Mouse (Mus musculus): ENCODE results near the gene Rimbp2. TPM values are rescaled to one million over a fixed set of nuclear protein-coding genes. Genes with fewer than 3 reads are reported as not detected.

Gene Rimbp2
- total and polyA plus RNA-seq, 2 experiments, result not detected

DNA sequence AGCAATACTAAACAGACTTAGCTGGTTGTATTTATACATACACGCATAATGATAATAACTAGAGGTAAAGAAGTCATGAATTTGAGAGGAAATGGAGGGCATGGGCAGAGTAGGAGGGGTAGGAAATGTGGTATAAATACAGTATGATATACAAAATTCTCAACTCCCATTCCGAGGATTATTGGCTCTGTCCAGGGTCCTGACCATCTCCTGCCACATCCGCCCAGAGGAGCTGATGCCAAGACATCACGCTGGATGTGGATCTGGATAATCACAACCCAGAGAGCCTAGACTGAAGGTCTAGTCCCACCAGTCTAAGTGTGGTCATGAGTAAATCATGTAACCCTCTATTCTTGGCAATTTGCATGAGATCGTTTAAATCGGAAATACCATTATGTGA lies 100.5 kb downstream of the Rimbp2 start:
- TF ChIP-seq CTCF (IDR thresholded peaks at IDR 0.05; ENCODE audit: low read depth, low read length) (no peak), POLR2A (IDR thresholded peaks at IDR 0.05; ENCODE audit: extremely low read depth, insufficient read depth, low read length) (no peak)
- H3K79me2 ChIP-seq (ENCODE audit: control insufficient read depth, insufficient read depth, low read length), result no peaks in the 10 kb centered on the region
- no peak overlapping the region for H3K27ac ChIP-seq (replicated peaks; ENCODE audit: insufficient read depth, low read depth, low read length)
- no peak overlapping the region for H3K4me3 ChIP-seq (ENCODE audit: insufficient read depth, low read depth, low read length)
- no peaks in the 10 kb centered on the region for H3K4me1 ChIP-seq (ENCODE audit: control insufficient read depth, insufficient read depth, low read length)
- H3K27me3 ChIP-seq (ENCODE audit: control insufficient read depth, insufficient read depth, low read length), result no peaks in the 10 kb centered on the region
- no peak overlapping the region for H3K9ac ChIP-seq (ENCODE audit: low read depth, low read length)
- DNase-seq (ENCODE audit: extremely low read depth, low read depth, low spot score), result no peak
- WGBS, result 58% methylated on average over 6 of the region's 6 CpGs
- H3K36me3 ChIP-seq (ENCODE audit: control insufficient read depth, insufficient read depth, low read length), result no peaks in the 10 kb centered on the region

DNA sequence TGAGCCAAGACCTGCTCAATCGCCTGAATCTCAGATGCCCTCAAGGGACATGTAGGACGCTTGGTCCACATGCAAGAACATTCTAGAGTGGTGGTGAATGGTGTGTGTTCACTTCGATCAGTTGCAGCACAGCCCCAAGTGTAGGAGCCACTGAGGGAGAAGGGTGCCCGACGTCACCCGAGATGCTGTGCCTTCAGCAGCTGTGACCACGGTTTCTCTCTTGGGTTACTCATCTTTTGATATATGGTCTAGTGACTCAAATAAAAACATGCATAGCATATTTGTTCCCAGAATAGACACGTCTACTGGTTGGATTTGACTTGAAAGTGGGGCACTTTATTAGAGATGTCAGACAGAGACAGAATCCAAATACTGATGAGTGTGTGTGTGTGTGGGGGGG lies 105.5 kb downstream of the Rimbp2 start:
- DNase-seq (ENCODE audit: extremely low read depth, low read depth, low spot score), result no peak
- Histone ChIP-seq H3K36me3 (ENCODE audit: control insufficient read depth, insufficient read depth, low read length) (no peaks in the 10 kb centered on the region), H3K79me2 (ENCODE audit: control insufficient read depth, insufficient read depth, low read length) (no peaks in the 10 kb centered on the region)

DNA sequence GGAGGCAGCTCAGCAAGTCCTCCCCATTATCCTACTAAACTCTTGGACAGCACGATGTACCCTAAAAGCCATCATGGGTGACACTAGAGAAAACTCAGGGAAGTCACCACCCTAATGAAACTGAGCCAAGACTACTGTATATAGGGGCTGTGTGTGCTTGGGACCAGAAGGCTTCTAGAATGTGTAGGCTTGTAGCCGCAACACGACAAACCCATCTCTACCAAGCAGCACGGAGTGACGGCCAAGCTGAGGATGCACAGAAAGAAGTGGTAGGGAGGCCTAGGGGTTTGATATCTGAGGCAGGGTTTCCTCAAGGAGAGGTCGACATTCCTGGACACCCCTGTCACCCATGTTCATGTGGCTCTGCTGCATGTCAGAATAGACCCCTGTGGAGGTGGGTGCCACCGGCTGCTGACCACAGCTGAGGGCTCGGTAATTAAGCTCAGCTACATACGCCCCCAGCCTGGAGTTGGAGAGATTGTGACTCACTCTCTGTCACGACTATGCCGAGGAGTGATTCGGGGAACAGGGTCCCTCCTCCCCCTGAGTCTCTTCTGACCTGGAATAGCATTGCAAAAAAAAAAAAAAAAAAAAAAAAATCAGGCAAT lies 106.7 kb downstream of the Rimbp2 start:
- Histone ChIP-seq H3K9ac (ENCODE audit: low read depth, low read length) (no peak overlapping the region), H3K4me1 (ENCODE audit: control insufficient read depth, insufficient read depth, low read length) (no peaks in the 10 kb centered on the region), H3K4me3 (ENCODE audit: insufficient read depth, low read depth, low read length) (no peak overlapping the region), H3K27ac (replicated peaks; ENCODE audit: insufficient read depth, low read depth, low read length) (no peak overlapping the region), H3K36me3 (ENCODE audit: control insufficient read depth, insufficient read depth, low read length) (no peaks in the 10 kb centered on the region), H3K79me2 (ENCODE audit: control insufficient read depth, insufficient read depth, low read length) (no peaks in the 10 kb centered on the region), H3K27me3 (ENCODE audit: control insufficient read depth, insufficient read depth, low read length) (no peaks in the 10 kb centered on the region)
- 80% methylated on average over 12 of the region's 12 CpGs for WGBS
- TF ChIP-seq CTCF (IDR thresholded peaks at IDR 0.05; ENCODE audit: low read depth, low read length) (no peak), POLR2A (IDR thresholded peaks at IDR 0.05; ENCODE audit: extremely low read depth, insufficient read depth, low read length) (no peak)
- DNase-seq (ENCODE audit: extremely low read depth, low read depth, low spot score), result no peak

More for the DNA sequence above, 105.5 kb downstream of the Rimbp2 start:
- Histone ChIP-seq H3K9ac (ENCODE audit: low read depth, low read length) (no peak overlapping the region), H3K4me1 (ENCODE audit: control insufficient read depth, insufficient read depth, low read length) (no peaks in the 10 kb centered on the region), H3K27ac (replicated peaks; ENCODE audit: insufficient read depth, low read depth, low read length) (no peak overlapping the region), H3K4me3 (ENCODE audit: insufficient read depth, low read depth, low read length) (no peak overlapping the region), H3K27me3 (ENCODE audit: control insufficient read depth, insufficient read depth, low read length) (no peaks in the 10 kb centered on the region)
- no peak for TF ChIP-seq CTCF (IDR thresholded peaks at IDR 0.05; ENCODE audit: low read depth, low read length)
- no peak for TF ChIP-seq POLR2A (IDR thresholded peaks at IDR 0.05; ENCODE audit: extremely low read depth, insufficient read depth, low read length)
- 77% methylated on average over 8 of the region's 8 CpGs for WGBS

DNA sequence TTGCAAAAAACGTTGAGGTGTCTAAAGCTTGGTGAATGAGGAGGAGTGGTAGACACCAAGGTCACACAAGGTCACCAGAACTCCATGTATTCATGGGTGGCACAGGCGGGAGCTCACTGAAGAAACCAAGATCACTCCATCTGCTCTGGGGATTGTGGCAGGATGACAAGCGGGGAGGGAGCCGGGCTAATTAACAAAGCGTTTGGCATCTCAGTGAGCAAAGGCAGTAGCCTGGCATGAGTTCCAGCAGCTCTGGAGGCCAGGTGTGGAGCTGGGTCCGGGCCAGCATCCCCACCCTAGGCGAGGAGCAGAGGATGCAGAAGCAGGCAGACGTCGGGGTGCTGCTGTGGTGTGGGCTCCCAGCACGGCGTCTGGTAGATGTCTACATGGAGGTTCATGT lies 108.3 kb downstream of the Rimbp2 start:
- Histone ChIP-seq H3K27me3 (ENCODE audit: control insufficient read depth, insufficient read depth, low read length) (no peaks in the 10 kb centered on the region), H3K4me3 (ENCODE audit: insufficient read depth, low read depth, low read length) (no peak overlapping the region), H3K27ac (replicated peaks; ENCODE audit: insufficient read depth, low read depth, low read length) (no peak overlapping the region), H3K36me3 (ENCODE audit: control insufficient read depth, insufficient read depth, low read length) (no peaks in the 10 kb centered on the region), H3K9ac (ENCODE audit: low read depth, low read length) (no peak overlapping the region), H3K4me1 (ENCODE audit: control insufficient read depth, insufficient read depth, low read length) (no peaks in the 10 kb centered on the region), H3K79me2 (ENCODE audit: control insufficient read depth, insufficient read depth, low read length) (no peaks in the 10 kb centered on the region)
- DNase-seq (ENCODE audit: extremely low read depth, low read depth, low spot score), result no peak
- WGBS, result 89% methylated on average over 11 of the region's 11 CpGs
- TF ChIP-seq CTCF (IDR thresholded peaks at IDR 0.05; ENCODE audit: low read depth, low read length) (no peak), POLR2A (IDR thresholded peaks at IDR 0.05; ENCODE audit: extremely low read depth, insufficient read depth, low read length) (no peak)

DNA sequence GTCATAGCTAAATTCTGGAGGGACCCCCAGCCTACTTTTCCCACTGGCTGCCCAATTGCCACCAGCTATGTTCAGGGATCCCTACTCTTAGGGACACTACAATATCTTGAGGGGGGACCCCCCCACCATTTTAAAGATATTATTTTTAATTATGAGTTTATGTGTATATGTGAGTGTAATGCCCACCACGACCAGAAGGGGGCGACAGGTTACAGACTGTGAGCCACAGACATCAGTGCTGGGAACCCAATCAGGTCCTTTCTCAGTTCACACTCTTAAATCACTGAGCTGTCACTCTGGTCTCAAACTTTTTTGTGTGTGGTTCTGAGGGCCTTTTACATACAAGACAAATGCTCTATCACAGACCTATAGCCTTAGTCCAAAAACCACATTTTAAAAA lies 109.3 kb downstream of the Rimbp2 start:
- Histone ChIP-seq H3K9ac (ENCODE audit: low read depth, low read length) (no peak overlapping the region), H3K36me3 (ENCODE audit: control insufficient read depth, insufficient read depth, low read length) (no peaks in the 10 kb centered on the region), H3K27ac (replicated peaks; ENCODE audit: insufficient read depth, low read depth, low read length) (no peak overlapping the region), H3K27me3 (ENCODE audit: control insufficient read depth, insufficient read depth, low read length) (no peaks in the 10 kb centered on the region), H3K4me1 (ENCODE audit: control insufficient read depth, insufficient read depth, low read length) (no peaks in the 10 kb centered on the region), H3K4me3 (ENCODE audit: insufficient read depth, low read depth, low read length) (no peak overlapping the region), H3K79me2 (ENCODE audit: control insufficient read depth, insufficient read depth, low read length) (no peaks in the 10 kb centered on the region)
- no peak for DNase-seq (ENCODE audit: extremely low read depth, low read depth, low spot score)
- 42% methylated on average over 2 of the region's 2 CpGs for WGBS
- peak; percentile 22; the same call in 1 of the 2 replicates for TF ChIP-seq CTCF (IDR thresholded peaks at IDR 0.05; ENCODE audit: low read depth, low read length)
- TF ChIP-seq POLR2A (IDR thresholded peaks at IDR 0.05; ENCODE audit: extremely low read depth, insufficient read depth, low read length), result no peak

DNA sequence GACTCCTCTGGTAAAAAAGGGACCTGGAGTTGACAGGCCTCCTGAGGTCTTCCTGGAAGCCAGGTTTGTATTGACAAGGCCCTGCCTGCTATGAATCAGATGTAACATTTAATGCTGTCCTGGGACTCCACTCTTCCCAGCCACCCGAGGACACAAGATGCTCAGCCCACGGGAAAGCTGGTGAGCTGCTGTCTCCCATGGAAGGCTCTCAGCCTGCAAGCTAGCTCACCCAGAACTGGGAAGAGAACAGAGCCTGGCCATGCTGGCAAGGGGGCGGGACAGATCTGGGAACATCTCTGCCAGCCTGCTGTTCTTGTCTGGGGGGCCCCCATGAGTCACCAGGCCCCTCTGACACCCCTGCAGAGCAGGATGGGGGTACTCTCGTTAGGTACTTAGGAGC lies 111.7 kb downstream of the Rimbp2 start:
- Histone ChIP-seq H3K9ac (ENCODE audit: low read depth, low read length) (no peak overlapping the region), H3K4me3 (ENCODE audit: insufficient read depth, low read depth, low read length) (no peak overlapping the region), H3K36me3 (ENCODE audit: control insufficient read depth, insufficient read depth, low read length) (no peaks in the 10 kb centered on the region), H3K27me3 (ENCODE audit: control insufficient read depth, insufficient read depth, low read length) (no peaks in the 10 kb centered on the region), H3K27ac (replicated peaks; ENCODE audit: insufficient read depth, low read depth, low read length) (no peak overlapping the region), H3K79me2 (ENCODE audit: control insufficient read depth, insufficient read depth, low read length) (no peaks in the 10 kb centered on the region), H3K4me1 (ENCODE audit: control insufficient read depth, insufficient read depth, low read length) (no peaks in the 10 kb centered on the region)
- TF ChIP-seq CTCF (IDR thresholded peaks at IDR 0.05; ENCODE audit: low read depth, low read length), result no peak
- no peak for TF ChIP-seq POLR2A (IDR thresholded peaks at IDR 0.05; ENCODE audit: extremely low read depth, insufficient read depth, low read length)
- WGBS, result 65% methylated on average over 4 of the region's 4 CpGs
- no peak for DNase-seq (ENCODE audit: extremely low read depth, low read depth, low spot score)

Data from liver, adult 2 months (tissue).